Mouse (Mus musculus) adrenal gland, postnatal 36 days (tissue): ENCODE results near the gene Zmynd11. TPM values are rescaled to one million over a fixed set of nuclear protein-coding genes. Genes with fewer than 3 reads are reported as not detected.
A peak's percentile ranks its signal among the peaks of the same experiment; 100 is the strongest.
"Not testable (repeated sequence)": the region's sequence is repeated elsewhere in the genome, so short reads cannot be mapped to it uniquely, and the experiment has no call there.

Experiments used
- DNase-seq, 2 experiments: peaks; one replicate each; pipeline ENCODE4 v3.0.0; 2021; ENCODE audit warnings: mixed read lengths in 1 of 2
- long read RNA-seq, 2 experiments: library from polyadenylated mRNA; stranded (forward); transcript quantifications; one replicate each; pipeline ENCODE4 v2.0.0; 2021; ENCODE audit warnings: borderline sequencing depth in 2 of 2
- total RNA-seq, 2 experiments: library from RNA; stranded (reverse); gene quantifications; 2 replicates each; pipeline ENCODE4 v1.2.3; 2021

The Zmynd11 gene
- 100 to 1,000 TPM; 140 to 142 TPM for total RNA-seq
- long read RNA-seq, experiment 1, full-length matches to known transcripts, result 17 of 66 reads
- long read RNA-seq, experiment 1, partial matches to known transcripts, result 15 of 66 reads
- long read RNA-seq, experiment 1, other reads (novel, unspliced or antisense), result 34 of 66 reads
- long read RNA-seq, experiment 2, partial matches to known transcripts, result 3 of 23 reads
- long read RNA-seq, experiment 2, other reads (novel, unspliced or antisense), result 18 of 23 reads

GRCm38 (mm10) chr13:9764646-9765536 lies at the start of gene Zmynd11:
Zmynd11 (minus strand) TSS chr13:9765330.
- DNase-seq, result peak; percentile 36 to 59

- no peak for DNase-seq
Observed at GRCm38 (mm10) chr13:9795889-9796631, 30.9 kb upstream of the Zmynd11 start.

- no peak for DNase-seq
Observed at GRCm38 (mm10) chr13:9786050-9786449, 20.9 kb upstream of the Zmynd11 start.

GRCm38 (mm10) chr13:9783717-9784116 lies 18.6 kb upstream of the Zmynd11 start:
- no peak for DNase-seq

GRCm38 (mm10) chr13:9775901-9776300 lies 10.8 kb upstream of the Zmynd11 start:
- peak in 1 of 2 experiments; percentile 36 for DNase-seq

GRCm38 (mm10) chr13:9774077-9774476 lies 8.9 kb upstream of the Zmynd11 start:
- DNase-seq, result no peak

- peak; percentile 10 to 18 for DNase-seq
Observed at GRCm38 (mm10) chr13:9767279-9767678, 2.1 kb upstream of the Zmynd11 start.

GRCm38 (mm10) chr13:9766497-9766896 lies 1.4 kb upstream of the Zmynd11 start:
- no peak for DNase-seq

- DNase-seq, result no peak
Observed at GRCm38 (mm10) chr13:9765537-9765851, 364 bp upstream of the Zmynd11 start.

GRCm38 (mm10) chr13:9763828-9764645 lies 1.1 kb downstream of the Zmynd11 start:
- peak; percentile 83 to 88 for DNase-seq

GRCm38 (mm10) chr13:9763100-9763827 lies 1.9 kb downstream of the Zmynd11 start:
- peak in 1 of 2 experiments; percentile 38 for DNase-seq

GRCm38 (mm10) chr13:9760057-9760456 lies 5.1 kb downstream of the Zmynd11 start:
- no peak for DNase-seq

- no peak for DNase-seq
Observed at GRCm38 (mm10) chr13:9757842-9758491, 7.2 kb downstream of the Zmynd11 start.

GRCm38 (mm10) chr13:9753706-9754105 lies 11.4 kb downstream of the Zmynd11 start:
- no peak for DNase-seq

- peak; percentile 22 to 60 for DNase-seq
Observed at GRCm38 (mm10) chr13:9750320-9750719, 14.8 kb downstream of the Zmynd11 start.

GRCm38 (mm10) chr13:9749796-9750195 lies 15.3 kb downstream of the Zmynd11 start:
- no peak for DNase-seq

- DNase-seq, result no peak
Observed at GRCm38 (mm10) chr13:9738190-9738589, 26.9 kb downstream of the Zmynd11 start.

GRCm38 (mm10) chr13:9737024-9737423 lies 28.1 kb downstream of the Zmynd11 start:
- no peak for DNase-seq

GRCm38 (mm10) chr13:9732262-9732661 lies 32.9 kb downstream of the Zmynd11 start:
- not testable (repeated sequence) for DNase-seq

- DNase-seq, result no peak
Observed at GRCm38 (mm10) chr13:9729073-9729472, 36.1 kb downstream of the Zmynd11 start.

GRCm38 (mm10) chr13:9715224-9715623 lies 49.9 kb downstream of the Zmynd11 start:
- no peak for DNase-seq
